Mouse (Mus musculus): Measurements from ENCODE around the gene Rapgef6.

DNA sequence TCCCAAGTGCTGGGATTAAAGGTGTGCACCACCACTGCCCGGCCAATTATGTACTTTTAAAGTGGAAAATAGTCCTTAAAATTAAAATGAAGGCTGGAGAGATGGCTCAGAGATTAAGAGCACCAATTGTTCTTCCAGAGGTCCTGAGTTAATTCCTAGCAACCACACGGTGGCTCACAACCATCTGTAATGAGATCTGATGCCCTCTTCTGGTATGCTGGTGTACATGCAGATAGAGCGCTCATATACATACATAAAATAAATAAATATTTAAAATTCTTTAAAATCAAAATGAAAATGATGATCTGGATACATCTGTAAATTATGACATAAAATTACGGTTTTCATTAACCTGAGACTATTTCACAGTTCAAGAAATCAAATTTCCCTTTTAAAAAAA, 123.8 kb downstream of the Rapgef6 start:
- TF ChIP-seq CTCF (IDR thresholded peaks at IDR 0.05; ENCODE audit: low read depth, low read length) (no peak), POLR2A (IDR thresholded peaks at IDR 0.05; ENCODE audit: extremely low read depth, insufficient read depth, low read length) (no peak)
